Mouse (Mus musculus): ENCODE data around the gene Oasl2. TPM values are rescaled to one million over a fixed set of nuclear protein-coding genes. Genes with fewer than 3 reads are reported as not detected.
"Not testable (repeated sequence)": the region's sequence is repeated elsewhere in the genome, so short reads cannot be mapped to it uniquely, and the experiment has no call there.

Oasl2 gene
- 1 to 10 TPM; 1.0 to 1.5 TPM for total RNA-seq (2021)
- long read RNA-seq, experiment 1, partial matches to known transcripts = 0 of 1 reads
- long read RNA-seq, experiment 1, other reads (novel, unspliced or antisense) = 0 of 1 reads
- long read RNA-seq, experiment 2 = 0 reads

DNA sequence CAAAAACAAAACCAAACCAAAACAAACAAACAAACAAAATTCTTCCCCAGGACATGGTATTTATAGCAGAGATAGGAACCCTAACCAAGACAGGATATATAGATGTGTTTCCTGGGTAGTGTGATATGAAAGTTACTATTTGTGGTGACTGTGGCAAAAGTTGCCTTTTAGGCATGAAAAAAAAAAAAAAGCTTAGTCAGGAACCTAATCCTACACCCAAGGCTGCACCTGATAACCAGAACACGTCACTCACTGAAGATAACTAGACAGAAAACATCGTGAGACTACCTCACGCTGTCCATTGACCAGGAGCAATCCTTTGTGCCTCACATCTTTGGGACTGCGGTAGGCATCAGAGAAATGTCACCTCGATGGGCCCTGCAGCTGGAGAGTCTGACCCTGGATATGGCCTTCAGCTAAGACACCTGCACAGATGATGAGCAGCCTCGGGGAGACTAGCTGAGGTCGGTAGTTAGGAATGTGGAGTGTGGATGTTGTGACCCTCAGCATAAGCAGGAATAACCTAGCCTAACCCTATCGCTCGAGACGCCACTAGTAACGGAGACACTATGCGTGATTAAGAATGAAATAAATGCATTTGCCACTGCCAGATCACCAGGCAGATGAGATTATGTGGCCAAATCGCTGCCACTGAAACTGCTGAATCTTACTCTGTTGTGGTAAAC, at the start of gene Oasl2:
Gene Oasl2 (plus strand): TSS at position 249 of the 686 bp plus-strand sequence.
- DNase-seq = no peak

DNA sequence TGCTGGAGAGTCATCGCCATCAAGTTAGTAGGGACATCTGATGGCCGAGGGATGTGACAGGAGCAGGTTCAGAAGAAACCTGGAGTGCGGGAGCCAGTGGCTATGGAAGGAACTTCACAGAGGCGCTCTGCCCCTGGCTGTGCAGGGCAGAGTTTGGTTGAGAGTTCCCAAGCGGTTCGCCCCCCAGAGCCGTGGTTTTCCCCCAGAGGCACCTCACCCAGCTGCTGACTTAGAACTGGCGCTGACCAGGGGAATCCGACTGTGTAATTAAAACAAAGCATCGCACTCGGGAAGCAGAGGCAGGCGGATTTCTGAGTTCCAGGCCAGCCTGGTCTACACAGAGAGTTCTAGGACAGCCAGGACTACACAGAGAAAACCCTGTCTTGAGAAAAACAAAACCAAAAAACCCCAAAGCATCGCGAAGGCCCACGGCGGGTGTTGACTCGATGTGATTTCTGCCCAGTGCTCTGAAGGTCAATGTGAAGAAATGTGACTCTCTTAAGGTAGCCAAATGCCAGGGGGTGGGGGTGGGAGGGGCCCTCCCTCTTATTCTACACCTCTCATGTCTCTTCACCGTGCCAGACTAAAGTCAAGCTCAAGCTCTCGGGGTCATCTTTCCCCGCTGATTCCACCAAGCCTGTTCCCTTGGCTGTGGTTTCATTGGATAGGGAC, 45.0 kb upstream of the Oasl2 start:
- DNase-seq = no peak

DNA sequence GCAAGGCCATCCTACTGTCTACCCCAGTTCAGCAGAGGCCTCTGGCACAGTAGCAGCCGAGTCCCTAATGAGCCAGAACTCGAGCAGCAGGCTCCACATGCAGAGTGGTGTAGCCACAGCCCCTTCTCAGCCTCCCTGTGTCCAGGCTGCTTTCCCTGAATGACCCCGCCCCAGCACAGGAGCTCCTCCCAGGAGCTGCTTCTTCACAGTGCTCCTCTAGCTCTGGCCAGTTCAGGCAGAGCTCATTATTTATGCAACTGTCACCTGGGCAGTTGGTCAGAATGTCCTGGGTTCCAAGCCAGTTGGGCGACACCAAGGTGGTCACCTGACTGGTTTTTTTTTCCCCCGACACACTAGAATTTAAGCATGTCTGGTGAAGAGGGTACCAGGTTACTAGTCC, 43.4 kb upstream of the Oasl2 start, which contains the start of gene 4930519G04Rik:
Gene 4930519G04Rik (plus strand): TSS at position 301 of the 400 bp plus-strand sequence.
- DNase-seq = not testable (repeated sequence)

DNA sequence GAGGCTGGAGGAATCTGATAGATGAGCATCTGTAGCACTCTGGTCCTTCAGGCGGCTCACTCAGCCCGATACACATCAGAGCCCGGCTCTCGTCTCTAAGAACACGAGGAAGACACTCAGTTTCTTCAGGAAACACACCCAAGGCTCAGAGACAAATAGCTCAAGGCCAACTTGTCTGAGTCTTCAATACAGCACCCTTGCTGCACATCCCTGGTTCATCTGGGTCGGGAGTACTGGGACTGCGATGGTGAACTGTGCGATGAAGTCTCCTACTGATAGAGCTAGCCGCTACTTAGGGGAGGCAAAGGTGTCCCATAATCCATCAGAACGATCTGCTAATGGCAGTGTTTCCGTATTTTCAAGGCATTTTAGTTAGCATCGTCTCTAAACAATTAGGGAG, 38.2 kb upstream of the Oasl2 start, which contains the start of gene Gm9936:
Gene Gm9936 (minus strand): TSS at position 101 of the 400 bp plus-strand sequence.
- DNase-seq = no peak

DNA sequence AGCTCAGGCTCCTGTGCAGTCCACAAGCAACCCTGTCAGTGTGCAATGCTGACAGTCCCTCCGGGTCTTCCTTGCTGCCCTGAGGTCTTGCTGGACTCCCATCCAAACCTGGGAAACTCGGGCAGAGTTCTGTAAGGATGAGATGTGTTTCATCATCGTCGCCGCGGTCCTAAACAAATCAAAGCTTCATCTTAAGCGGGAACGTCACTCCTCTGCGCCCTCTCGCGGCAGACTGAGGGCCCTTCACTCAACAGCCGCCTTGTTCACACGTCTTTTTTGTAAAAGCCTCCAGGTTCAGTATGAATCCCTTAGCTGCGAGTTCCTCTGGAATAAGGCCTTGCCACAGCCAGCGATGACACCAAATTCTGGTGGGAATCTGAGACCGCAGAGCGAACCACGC, 37.5 kb upstream of the Oasl2 start:
- DNase-seq = no peak

DNA sequence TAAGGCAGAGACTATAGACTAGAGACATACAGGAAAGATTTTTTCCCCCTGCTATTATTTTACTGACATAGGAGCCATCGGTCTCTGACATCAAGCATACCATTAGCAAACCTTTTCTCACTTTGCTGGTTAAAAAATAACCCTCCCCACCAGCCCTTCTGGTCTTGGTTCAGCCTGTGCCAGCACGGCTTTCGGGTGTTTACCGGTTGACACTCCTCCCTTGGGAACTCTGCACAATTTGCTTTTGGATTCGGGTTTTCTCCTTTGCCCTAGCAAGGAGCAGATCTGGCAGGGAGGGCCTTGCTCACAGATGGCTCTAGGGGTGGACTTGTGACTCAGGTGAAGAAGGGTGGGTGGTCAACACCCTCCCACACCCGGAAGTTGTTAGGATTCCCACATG, 35.0 kb upstream of the Oasl2 start:
- DNase-seq = no peak

DNA sequence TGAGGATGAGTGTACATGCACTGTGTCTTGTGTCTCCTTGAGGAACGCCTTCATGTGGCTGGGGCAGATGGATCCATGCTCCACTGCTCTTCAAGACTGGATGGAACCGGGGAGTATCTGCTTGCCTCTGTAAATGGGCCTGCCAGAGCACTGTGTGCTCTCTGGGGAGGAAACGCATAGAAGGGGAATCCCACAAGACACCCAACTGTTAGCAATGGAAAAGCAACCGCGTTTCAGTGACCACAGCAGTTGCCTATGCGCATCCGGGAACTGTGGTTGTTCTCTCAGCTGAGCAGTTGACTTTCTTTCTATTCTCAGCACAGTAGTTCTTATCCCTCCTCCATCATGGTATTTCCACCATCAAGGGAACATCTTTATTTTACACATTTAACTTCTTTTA, 31.9 kb upstream of the Oasl2 start:
- DNase-seq = no peak

DNA sequence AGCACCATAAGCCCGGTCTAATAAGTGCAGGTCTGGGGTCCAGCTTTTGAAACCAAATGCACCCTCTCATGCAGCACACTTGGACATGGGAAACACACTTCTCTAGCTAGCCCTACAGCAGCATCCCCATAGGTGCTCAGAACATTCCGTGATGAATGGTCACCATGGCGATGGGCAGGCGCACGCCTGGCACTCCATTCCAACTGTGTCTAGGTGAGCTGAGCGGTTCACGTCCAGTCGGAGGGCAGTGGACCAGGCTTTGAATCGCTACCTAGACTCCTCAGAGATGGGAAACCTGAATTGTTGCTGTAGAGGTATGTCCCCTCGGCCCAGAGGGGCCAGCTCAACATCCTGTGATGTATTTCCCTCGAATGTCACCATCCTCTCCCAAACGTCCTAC, 31.5 kb upstream of the Oasl2 start:
- no peak for DNase-seq

DNA sequence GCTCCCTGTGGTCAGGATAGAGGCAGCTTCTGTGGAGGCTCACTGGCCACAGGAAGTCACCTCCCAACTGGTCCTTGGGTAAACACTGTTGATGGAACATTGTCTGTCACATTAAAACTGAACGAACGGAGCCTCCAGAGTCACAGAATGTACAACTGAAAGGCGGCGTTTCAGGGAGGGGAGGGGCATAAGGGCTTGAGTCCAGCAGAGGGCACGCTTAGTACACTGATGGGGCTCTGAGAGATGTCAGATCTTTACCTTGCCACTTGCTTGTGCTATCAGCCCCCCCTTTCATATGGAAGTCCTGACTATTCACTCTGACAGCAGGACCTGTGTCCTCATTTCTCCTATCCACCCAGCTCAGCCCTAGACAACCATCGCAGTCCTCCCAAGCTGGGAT, 20.9 kb upstream of the Oasl2 start:
- no peak for DNase-seq

DNA sequence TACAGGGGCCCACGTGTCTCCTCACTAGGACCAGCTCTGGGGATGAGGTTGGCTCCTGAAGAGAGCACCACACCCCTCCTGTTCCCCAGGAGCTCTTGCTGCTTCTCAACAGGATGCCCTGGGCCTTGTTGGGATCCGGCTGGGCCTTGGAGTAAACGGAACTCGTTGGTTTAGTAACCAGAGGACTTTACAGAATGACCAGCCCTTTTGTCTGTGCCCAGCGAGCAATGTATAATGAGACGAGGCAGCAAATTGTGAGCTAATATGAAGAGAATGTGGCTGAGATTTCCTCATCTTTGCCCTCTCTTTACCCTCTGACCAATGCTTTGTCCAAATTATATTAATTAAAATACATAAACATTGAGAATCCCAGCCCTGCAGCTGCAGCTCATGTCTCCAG, 20.4 kb upstream of the Oasl2 start:
- no peak for DNase-seq

DNA sequence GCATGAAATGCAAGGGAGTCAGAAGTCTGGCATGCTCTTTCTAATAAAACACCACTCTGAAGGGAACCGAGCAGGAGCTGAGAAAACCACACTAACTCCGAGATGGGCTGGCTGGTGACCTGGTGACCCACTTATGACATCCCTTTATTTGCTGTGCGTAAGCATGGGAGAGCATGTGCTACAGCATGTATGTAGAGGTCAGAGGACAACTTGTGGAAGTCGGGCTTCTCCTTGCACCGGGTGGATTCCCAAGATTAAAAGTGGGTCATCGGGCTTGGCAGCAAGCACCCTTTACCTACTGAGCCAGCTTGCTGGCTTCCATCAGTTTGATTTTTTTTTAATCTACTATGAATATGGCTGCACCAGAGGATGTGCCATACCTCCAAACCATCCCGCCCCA, 19.2 kb upstream of the Oasl2 start:
- no peak for DNase-seq

DNA sequence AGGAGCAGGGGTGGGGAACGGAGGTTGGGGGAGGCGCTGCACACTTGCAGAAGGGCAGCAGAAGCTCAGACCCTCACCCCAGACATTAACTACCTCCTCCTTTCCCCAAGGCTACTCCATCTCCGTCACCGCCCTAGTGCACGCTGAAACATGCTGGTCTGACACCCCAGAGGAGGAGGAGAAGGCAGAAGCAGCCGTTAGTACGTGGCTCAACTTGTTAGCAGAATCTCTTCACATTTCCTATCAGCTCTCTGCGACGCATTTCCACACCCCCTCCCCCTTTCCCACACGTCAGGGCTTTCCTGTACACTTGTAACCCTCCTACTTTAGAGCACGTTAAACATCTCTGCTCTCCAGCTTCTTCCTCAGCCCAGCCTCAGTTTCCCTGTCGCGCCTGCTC, 17.3 kb upstream of the Oasl2 start:
- no peak for DNase-seq

DNA sequence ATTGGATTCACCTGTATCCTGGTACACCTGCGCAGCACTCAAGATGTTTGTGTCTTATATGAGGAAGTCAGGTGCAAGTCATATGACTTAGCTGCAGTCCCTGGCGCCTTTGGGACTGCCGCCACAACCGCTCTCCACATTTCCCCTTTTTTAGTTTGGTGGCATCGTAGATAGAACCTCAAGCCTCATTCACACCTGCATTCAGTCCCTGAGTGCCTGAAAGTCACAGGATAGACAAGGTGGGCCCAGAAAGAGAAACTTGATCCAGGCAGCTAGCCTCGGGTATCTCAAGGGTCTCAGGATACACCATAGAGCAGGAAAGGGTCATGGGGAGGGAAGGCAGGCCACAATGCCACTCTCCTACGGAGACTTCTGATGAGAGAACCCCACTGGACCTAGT, 14.4 kb upstream of the Oasl2 start:
- DNase-seq = not testable (repeated sequence)

DNA sequence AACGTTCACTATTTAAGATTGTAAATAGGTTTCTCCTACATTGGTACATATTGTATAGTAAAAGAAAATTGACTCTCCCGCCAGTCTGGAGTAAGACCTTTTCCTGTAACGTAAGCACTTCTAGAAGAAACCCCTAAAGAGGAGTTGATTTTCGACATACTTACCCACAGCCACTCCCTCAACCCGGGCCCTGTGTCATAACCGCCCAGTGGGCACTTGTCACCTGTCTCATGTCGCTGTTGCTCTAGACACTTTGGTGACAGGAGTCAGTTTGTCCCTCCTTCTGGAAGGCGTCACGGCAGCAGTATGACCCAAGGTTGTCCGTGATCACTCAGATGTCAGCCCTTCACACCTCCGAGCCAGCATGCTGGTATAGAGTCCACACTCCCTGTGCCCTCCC, 13.7 kb upstream of the Oasl2 start:
- DNase-seq = no peak

DNA sequence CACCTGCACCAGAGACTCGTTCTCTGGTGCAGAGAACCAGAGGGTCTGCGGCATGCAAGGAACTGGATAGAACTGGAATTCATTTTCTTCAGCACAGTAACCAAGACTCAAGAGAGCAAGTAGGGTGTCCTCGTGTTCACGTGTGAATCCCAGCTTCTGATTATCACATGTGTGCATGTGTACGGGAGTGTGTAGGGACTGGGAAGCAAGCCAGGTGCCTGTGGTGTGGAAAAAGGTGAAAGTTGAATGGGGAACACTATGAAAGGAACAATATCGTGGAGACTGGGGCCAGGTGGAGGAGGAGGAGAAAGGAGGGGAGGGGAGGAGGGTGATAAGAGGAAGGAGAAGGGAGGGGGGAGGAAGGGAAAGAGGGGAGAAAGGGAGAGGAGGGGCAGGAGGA, 9.9 kb upstream of the Oasl2 start:
- DNase-seq = no peak

DNA sequence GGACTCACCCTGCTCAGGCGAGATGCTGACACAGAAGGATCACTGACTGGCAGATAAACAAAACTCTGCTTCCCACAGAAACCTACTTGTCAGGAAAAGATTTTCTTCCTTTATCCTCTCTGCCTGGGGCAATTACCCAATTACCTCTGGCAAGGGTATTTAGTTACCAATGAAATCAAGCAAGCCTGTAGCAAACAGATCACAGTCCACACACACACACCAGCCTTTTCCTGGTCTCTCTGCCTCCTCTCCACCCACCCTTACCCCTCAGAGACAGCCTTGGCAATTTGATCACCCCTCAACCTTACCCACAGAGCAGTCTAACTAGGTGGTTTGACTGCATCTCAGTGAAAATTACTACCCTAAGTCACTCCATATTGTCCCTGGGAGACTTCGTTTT, 7.7 kb upstream of the Oasl2 start:
- no peak for DNase-seq

DNA sequence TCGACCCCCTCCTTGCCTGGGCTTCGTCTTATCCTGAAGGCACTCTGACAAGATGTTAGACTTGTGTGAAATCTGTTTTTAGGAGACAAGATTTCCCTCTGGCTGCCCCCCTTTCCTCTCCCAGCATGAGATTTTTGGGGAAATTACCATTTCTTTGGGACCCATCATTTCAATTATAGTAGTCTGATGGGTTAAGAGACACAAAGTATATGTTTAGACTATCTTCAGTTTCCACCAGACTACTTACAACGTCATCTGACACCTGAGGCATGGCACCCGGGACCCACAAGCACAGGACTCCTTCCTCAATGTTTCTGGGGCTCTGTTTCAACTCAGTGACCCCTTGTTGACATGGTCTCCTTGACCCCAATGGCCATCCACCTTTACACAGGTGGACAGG, 1.2 kb upstream of the Oasl2 start:
- no peak for DNase-seq

DNA sequence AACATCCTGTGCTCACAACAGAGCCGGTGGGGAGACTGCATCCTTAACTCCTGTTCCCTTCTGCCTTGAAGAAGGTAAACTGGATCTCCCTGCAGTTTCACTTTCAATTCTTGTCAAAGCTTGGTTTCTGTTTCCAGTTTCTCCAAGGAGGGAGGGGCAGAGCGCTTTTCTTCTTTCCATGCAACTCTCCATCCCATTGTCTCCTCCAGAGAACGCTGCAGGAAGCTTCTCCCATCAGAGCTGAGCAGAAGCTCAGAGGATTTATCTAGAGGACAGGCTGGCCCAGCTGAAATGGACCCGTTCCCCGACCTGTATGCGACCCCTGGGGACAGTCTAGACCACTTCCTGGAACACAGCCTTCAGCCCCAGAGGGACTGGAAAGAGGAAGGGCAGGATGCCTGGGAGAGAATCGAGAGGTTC, 648 bp downstream of the Oasl2 start:
- peak; percentile 14 for DNase-seq

DNA sequence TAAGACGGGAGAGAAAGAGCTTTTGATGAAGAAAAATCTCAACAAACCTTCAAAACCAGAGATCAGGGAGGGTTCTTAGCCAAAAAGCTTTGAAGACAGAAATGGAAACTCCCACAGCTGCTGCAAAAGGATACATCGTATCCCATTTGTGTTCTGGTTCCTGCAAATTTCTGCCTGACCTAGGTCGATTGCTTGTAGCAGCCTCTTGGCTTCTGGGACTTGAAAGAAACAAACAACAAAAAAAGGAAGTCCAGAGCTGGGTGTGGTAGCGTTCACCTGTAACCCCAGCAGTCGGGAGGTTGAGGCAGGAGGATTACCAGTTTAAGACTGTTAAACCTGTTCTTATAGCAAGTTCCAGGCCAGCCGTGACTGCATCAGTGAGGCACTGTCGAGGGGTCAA, 2.1 kb downstream of the Oasl2 start:
- no peak for DNase-seq

DNA sequence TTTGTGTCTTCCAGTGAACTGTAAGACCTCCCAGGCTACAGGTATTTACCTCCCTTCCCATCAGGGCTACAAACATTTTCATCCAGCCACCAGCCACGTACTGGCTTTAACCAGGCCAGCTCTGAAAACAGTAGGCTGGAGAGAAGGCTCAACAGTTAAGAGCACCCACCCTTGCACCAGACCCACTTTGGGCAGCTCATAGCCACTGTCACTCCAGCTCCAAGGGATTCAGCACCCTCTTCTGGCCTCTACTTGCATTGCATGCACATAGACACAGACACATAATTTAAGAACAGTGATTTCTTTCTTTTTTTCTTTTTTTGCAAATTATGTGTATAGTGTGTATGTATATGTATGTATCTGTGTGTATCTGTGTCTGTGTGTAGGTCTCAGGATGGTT, 5.7 kb downstream of the Oasl2 start:
- DNase-seq = no peak

DNA sequence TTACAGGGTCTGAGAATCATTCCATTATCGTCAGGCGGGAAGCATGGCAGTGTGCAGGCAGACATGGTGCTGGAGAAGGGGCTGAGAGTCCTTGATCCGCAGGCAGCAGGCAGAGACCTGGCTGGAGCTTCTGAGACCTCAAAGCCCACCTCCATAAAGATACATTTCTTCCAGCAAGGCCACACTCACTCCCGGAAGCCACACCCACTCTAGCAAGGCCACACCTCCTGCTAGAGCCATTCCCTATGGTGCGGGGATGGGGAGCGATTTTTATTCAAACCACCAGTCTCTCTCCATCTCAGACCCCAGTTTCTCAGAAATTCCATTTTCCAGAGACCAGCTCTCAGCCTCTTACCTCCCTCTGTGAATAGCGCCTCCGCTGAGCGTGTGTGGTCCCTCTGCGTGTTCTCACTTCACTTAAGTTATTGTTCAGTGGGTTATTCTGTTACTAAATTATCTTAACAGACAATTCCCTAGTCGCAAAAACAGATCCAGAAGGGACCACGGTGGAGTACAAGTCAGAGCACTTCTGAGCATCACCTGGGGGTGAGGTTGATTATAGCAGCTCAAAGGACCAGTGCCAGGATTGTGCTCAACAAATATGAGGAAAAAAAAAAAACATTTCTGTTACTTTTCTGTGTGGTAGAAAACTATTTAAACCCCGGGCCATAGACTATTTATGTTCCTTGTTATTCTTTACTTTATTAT, 12.0 kb downstream of the Oasl2 start:
- DNase-seq = no peak

DNA sequence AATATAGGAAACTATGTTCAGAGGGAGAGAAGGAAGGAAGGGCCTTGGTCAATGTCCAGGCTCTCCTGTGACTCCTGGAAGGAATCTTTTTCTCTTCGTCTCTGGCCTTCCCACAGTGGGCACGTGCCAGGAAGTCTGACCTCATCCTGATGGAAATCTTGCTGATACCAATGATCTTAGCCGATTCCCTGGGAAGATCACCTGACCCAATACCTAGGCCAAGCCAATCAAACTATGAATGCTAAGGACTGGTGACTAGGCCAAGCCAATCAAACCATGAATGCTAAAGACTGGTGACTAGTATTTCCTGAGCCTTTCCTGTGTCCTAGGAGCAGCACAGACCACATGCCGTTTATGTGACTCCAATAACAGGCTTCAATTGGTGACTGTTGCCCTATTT, 16.9 kb downstream of the Oasl2 start:
- DNase-seq = no peak

DNA sequence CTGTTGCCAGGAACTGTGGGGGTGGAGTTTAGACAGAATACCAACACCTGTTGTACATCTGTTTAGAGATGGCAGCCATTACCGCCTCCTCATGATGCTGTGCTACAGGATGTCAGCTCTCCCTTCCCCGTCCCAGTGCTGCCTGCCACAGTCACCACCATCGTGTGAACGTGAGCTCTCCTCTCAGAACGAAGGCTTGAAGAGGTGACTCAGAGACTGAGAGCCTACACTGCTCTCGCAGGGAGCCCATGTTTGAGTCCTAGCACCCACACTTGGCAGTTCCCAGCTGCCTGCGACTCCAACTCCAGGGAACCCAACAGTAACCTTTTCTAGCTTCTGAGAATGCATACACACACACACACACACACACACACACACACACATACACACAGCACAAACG, 18.1 kb downstream of the Oasl2 start:
- DNase-seq = no peak
